Comparison of ENCODE assay signal across 19 mouse cellular contexts in genomic region chrX:162748696-162749420, GRCm38 (mm10). TPM values are rescaled to one million over a fixed set of nuclear protein-coding genes. Genes with fewer than 3 reads are reported as not detected.
DNase-seq lines count a peak whose midpoint lies in the region; ATAC-seq and TF ChIP-seq lines count a peak whose summit lies in the region.
"Had no signal": no experiment of that assay in that cellular context is flagged by ENCODE, and none has a peak within 500 bp of the region (broad histone marks: within the 10 kb centered on the region; RNA-seq: fewer than 3 reads in every experiment).

No protein-coding gene starts in this region.

- H3K4me2 ChIP-seq in kidney, postnatal 0 days (ENCODE audit: low read length), result no peak overlapping the region
- H3K4me2 ChIP-seq: embryonic facial prominence, embryonic 12.5 days; forebrain, embryonic 15.5 days had no signal

- H3K27me3 ChIP-seq in heart, embryonic 10.5 days (ENCODE audit: insufficient read depth, poor library complexity, severe bottlenecking), result no peaks in the 10 kb centered on the region; the same call in 1 of the 2 replicates
- H3K27me3 ChIP-seq in kidney, postnatal 0 days (ENCODE audit: insufficient read depth, low read length), result no peaks in the 10 kb centered on the region
- H3K27me3 ChIP-seq in testis, adult 2 months (ENCODE audit: control insufficient read depth, insufficient read depth, low read length), result no peaks in the 10 kb centered on the region
- H3K27me3 ChIP-seq: forebrain, embryonic 15.5 days had no signal

- H3K36me3 ChIP-seq in heart, embryonic 10.5 days, result no peaks in the 10 kb centered on the region
- H3K36me3 ChIP-seq in kidney, postnatal 0 days (ENCODE audit: insufficient read depth, low read length), result no peaks in the 10 kb centered on the region
- no peaks in the 10 kb centered on the region for H3K36me3 ChIP-seq in testis, adult 2 months (ENCODE audit: control insufficient read depth, insufficient read depth, low read length)
- H3K36me3 ChIP-seq: embryonic facial prominence, embryonic 12.5 days; forebrain, embryonic 15.5 days had no signal

- TF ChIP-seq CTCF in kidney, postnatal 0 days (IDR thresholded peaks at IDR 0.05; ENCODE audit: low read depth), result no peak
- TF ChIP-seq CTCF in testis, adult 2 months (IDR thresholded peaks at IDR 0.05; ENCODE audit: control insufficient read depth, insufficient read depth, insufficient replicate concordance, low read depth, low read length), result no peak
- TF ChIP-seq CTCF in gastrocnemius, adult 2 months (IDR thresholded peaks at IDR 0.05), result no peak

- no peak for ATAC-seq in kidney, postnatal 0 days (replicated peaks; ENCODE audit: low FRiP score, low read depth)
- ATAC-seq: forebrain, embryonic 15.5 days; hindbrain, embryonic 16.5 days had no signal

- DNase-seq in heart, embryonic 10.5 days (ENCODE audit: low spot score), result no peak
- no peak for DNase-seq in heart, postnatal 4 days
- DNase-seq in kidney, postnatal 0 days (ENCODE audit: low spot score), result peak; percentile 15
- no peak for DNase-seq in kidney, postnatal 25 days
- DNase-seq in testis, postnatal 10 days (ENCODE audit: low spot score), result no peak
- DNase-seq in MN1 (ENCODE audit: low spot score), result no peak
- DNase-seq in gastrocnemius, adult 2 months, result no peak
- DNase-seq: adrenal gland, postnatal 14 days; cerebellum, adult 11-12 months; cerebellum, postnatal 25 days; kidney, adult 8-10 months; lung, postnatal 14 days; right cerebral cortex, postnatal 25 days; thymus, adult 2 months had no signal

- H3K4me1 ChIP-seq in heart, embryonic 10.5 days, result no peaks in the 10 kb centered on the region
- H3K4me1 ChIP-seq in kidney, postnatal 0 days (replicated peaks; ENCODE audit: insufficient read depth, low read length), result no peaks in the 10 kb centered on the region
- H3K4me1 ChIP-seq in testis, adult 2 months (ENCODE audit: control insufficient read depth, insufficient read depth, low read length), result 0 out of 2 replicates have a peak, but pooled peaks cover 3% of the 10 kb centered on the region
- H3K4me1 ChIP-seq: embryonic facial prominence, embryonic 12.5 days; forebrain, embryonic 15.5 days; megakaryocyte, embryonic 14.5 days had no signal

- intact Hi-C loops in gastrocnemius, adult 2 months (cut with DNase I), result no loop called here

- H3K4me3 ChIP-seq in heart, embryonic 10.5 days, result no peak overlapping the region
- no peak overlapping the region for H3K4me3 ChIP-seq in kidney, postnatal 0 days (replicated peaks; ENCODE audit: low read depth, low read length)
- H3K4me3 ChIP-seq in testis, adult 2 months (ENCODE audit: control insufficient read depth, low read depth, low read length), result no peak overlapping the region
- no peak overlapping the region for H3K4me3 ChIP-seq in gastrocnemius, adult 2 months
- H3K4me3 ChIP-seq: embryonic facial prominence, embryonic 12.5 days; forebrain, embryonic 15.5 days; megakaryocyte, embryonic 14.5 days had no signal

- no peak overlapping the region for H3K9ac ChIP-seq in kidney, postnatal 0 days (ENCODE audit: low read depth, low read length)
- H3K9ac ChIP-seq: embryonic facial prominence, embryonic 12.5 days; forebrain, embryonic 15.5 days had no signal

- TF ChIP-seq POLR2A in testis, adult 2 months (IDR thresholded peaks at IDR 0.05; ENCODE audit: control insufficient read depth, low read depth, low read length), result no peak

- 30% methylated on average over 9 of the region's 9 CpGs for WGBS in heart, embryonic 10.5 days
- 63% methylated on average over 9 of the region's 9 CpGs for WGBS in kidney, postnatal 0 days

- H3K9me3 ChIP-seq in heart, embryonic 10.5 days, result no peaks in the 10 kb centered on the region
- H3K9me3 ChIP-seq in kidney, postnatal 0 days (replicated peaks; ENCODE audit: low read length), result no peaks in the 10 kb centered on the region
- H3K9me3 ChIP-seq: embryonic facial prominence, embryonic 12.5 days; forebrain, embryonic 15.5 days; megakaryocyte, embryonic 14.5 days had no signal

- peak overlapping the region; percentile 81 for H3K27ac ChIP-seq in heart, embryonic 10.5 days
- no peak overlapping the region for H3K27ac ChIP-seq in kidney, postnatal 0 days
- H3K27ac ChIP-seq in testis, adult 2 months (ENCODE audit: control insufficient read depth, insufficient read depth, low read depth, low read length), result peak overlapping the region; percentile 58
- H3K27ac ChIP-seq in gastrocnemius, adult 2 months, result no peak overlapping the region
- H3K27ac ChIP-seq: embryonic facial prominence, embryonic 12.5 days; forebrain, embryonic 15.5 days had no signal

RNA-seq across cellular contexts. Expression of gene Rbbp7, which starts 11.3 kb away (rescaled TPM):
- polyA plus RNA-seq in heart, embryonic 10.5 days (2016; fragmentation: Nextera tagmentation; extraction: Ambion mirVana), result 558 and 584 TPM in 2 replicates
- 100 to 1,000 TPM; 246 to 256 TPM for total RNA-seq in heart, postnatal 4 days (2021)
- 440 and 467 TPM in 2 replicates for polyA plus RNA-seq in kidney, postnatal 0 days (2015; fragmentation: Nextera tagmentation; extraction: Ambion mirVana)
- polyA plus RNA-seq in testis, adult 2 months (2012; rRNA removed), result 39.4 and 51.9 TPM in 2 replicates
- 10 to 100 TPM; 82.1 to 91.2 TPM for total RNA-seq in gastrocnemius, adult 2 months (2021)

Comparison
In these comparisons a context has a peak if more than half of its experiments do, and no peak if none do; other contexts are left out.
1. H3K27ac ChIP-seq: peak in heart, embryonic 10.5 days (single experiment) and testis, adult 2 months (single experiment); none in kidney, postnatal 0 days (single experiment) and gastrocnemius, adult 2 months (single experiment).